Mouse (Mus musculus) right cerebral cortex, adult 18-20 months (tissue): ENCODE results near the gene Ceacam9.
A peak's percentile ranks its signal among the peaks of the same experiment; 100 is the strongest.

Experiments
- DNase-seq: peaks from one replicate; pipeline ENCODE4 v3.0.0; 2022; ENCODE audit warnings: mixed read lengths

Ceacam9 gene

GRCm38 (mm10) chr7:16745373-16745772, 23.6 kb downstream of the Ceacam9 start:
- no peak for DNase-seq

GRCm38 (mm10) chr7:16746093-16746492, 24.4 kb downstream of the Ceacam9 start:
- DNase-seq: peak; percentile 54

- no peak for DNase-seq
Observed at GRCm38 (mm10) chr7:16747656-16748055, 25.9 kb downstream of the Ceacam9 start.

- DNase-seq: no peak
Observed at GRCm38 (mm10) chr7:16752016-16752415, 30.3 kb downstream of the Ceacam9 start.

- no peak for DNase-seq
Observed at GRCm38 (mm10) chr7:16755362-16756017, 33.8 kb downstream of the Ceacam9 start.

GRCm38 (mm10) chr7:16758872-16759574, 37.3 kb downstream of the Ceacam9 start:
- no peak for DNase-seq

GRCm38 (mm10) chr7:16760292-16760691, 38.6 kb downstream of the Ceacam9 start:
- DNase-seq: no peak

- no peak for DNase-seq
Observed at GRCm38 (mm10) chr7:16761005-16761481, 39.3 kb downstream of the Ceacam9 start.

GRCm38 (mm10) chr7:16761630-16762029, 39.9 kb downstream of the Ceacam9 start:
- no peak for DNase-seq

- DNase-seq: no peak
Observed at GRCm38 (mm10) chr7:16763463-16764218, 41.9 kb downstream of the Ceacam9 start.

GRCm38 (mm10) chr7:16766443-16766842, 44.7 kb downstream of the Ceacam9 start:
- no peak for DNase-seq
